Comparison of ENCODE assay signal across 14 mouse cellular contexts in the genomic region with DNA sequence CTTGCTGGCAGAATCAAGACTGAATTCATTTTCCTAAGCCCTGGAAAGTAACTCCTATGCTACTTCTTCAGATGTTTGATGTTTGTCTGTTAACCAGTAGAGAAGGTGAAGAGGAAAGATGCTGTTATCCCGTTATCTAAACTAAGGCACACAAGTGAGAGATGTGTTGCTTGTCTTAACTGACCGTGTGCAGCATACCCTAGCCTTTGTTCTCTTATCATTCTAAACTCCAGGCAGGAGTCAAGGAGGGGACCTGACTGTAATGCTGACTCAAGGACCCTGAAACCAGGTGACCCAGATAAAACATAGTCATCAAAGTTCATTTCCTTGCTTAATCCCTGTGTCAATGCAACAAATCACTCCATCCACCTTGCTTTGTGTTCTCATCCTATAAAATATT.
"Had no signal": no experiment of that assay in that cellular context is flagged by ENCODE, and none has a peak within 500 bp of the region (broad histone marks: within the 10 kb centered on the region; RNA-seq: fewer than 3 reads in every experiment).

No protein-coding gene starts in this region.

- H3K9ac ChIP-seq: lung, embryonic 14.5 days; midbrain, embryonic 13.5 days; midbrain, embryonic 15.5 days; neural tube, embryonic 12.5 days; stomach, embryonic 15.5 days had no signal

- H3K27me3 ChIP-seq: midbrain, embryonic 13.5 days; midbrain, embryonic 15.5 days; neural tube, embryonic 12.5 days; stomach, embryonic 15.5 days had no signal

- H3K4me1 ChIP-seq: midbrain, embryonic 15.5 days; neural tube, embryonic 12.5 days; stomach, embryonic 15.5 days had no signal

- H3K36me3 ChIP-seq: midbrain, embryonic 13.5 days; midbrain, embryonic 15.5 days; neural tube, embryonic 12.5 days; stomach, embryonic 15.5 days had no signal

- H3K27ac ChIP-seq: midbrain, embryonic 13.5 days; midbrain, embryonic 15.5 days; neural tube, embryonic 12.5 days; stomach, embryonic 15.5 days; stomach, postnatal 0 days had no signal

- H3K4me3 ChIP-seq: midbrain, embryonic 13.5 days; midbrain, embryonic 15.5 days; neural tube, embryonic 12.5 days; stomach, embryonic 15.5 days had no signal

- DNase-seq: lung, adult 18-20 months; lung, embryonic 14.5 days; lung, postnatal 10 days; lung, postnatal 4 days; right cerebral cortex, postnatal 14 days; thymus, adult 2 months; thymus, postnatal 25 days; thymus, postnatal 4 days had no signal

- H3K9me3 ChIP-seq: midbrain, embryonic 13.5 days; midbrain, embryonic 15.5 days; neural tube, embryonic 12.5 days; stomach, embryonic 15.5 days had no signal

- H3K4me2 ChIP-seq: lung, embryonic 14.5 days; midbrain, embryonic 11.5 days; midbrain, embryonic 13.5 days; midbrain, embryonic 15.5 days; neural tube, embryonic 12.5 days; stomach, embryonic 15.5 days had no signal

- ATAC-seq: midbrain, embryonic 13.5 days; midbrain, embryonic 15.5 days had no signal
